Mouse (Mus musculus): ENCODE measurements around the gene Hdac7.

Hdac7 gene

GRCm38 (mm10) chr15:97766194-97766593 is 78.1 kb downstream of the Hdac7 start:
- no peak for DNase-seq

GRCm38 (mm10) chr15:97765090-97765794 is 79.1 kb downstream of the Hdac7 start:
- DNase-seq: no peak

GRCm38 (mm10) chr15:97764532-97764931 is 79.8 kb downstream of the Hdac7 start:
- no peak for DNase-seq

- no peak for DNase-seq
Observed at GRCm38 (mm10) chr15:97763256-97764049, 80.8 kb downstream of the Hdac7 start.

- DNase-seq: no peak
Observed at GRCm38 (mm10) chr15:97762733-97763132, 81.6 kb downstream of the Hdac7 start.

- DNase-seq: no peak
Observed at GRCm38 (mm10) chr15:97761438-97761837, 82.9 kb downstream of the Hdac7 start.

GRCm38 (mm10) chr15:97760952-97761351 is 83.3 kb downstream of the Hdac7 start:
- DNase-seq: no peak

GRCm38 (mm10) chr15:97760006-97760405 is 84.3 kb downstream of the Hdac7 start:
- DNase-seq: no peak

GRCm38 (mm10) chr15:97755361-97755760 is 88.9 kb downstream of the Hdac7 start:
- no peak for DNase-seq

GRCm38 (mm10) chr15:97754476-97754875 is 89.8 kb downstream of the Hdac7 start:
- no peak for DNase-seq

- no peak for DNase-seq
Observed at GRCm38 (mm10) chr15:97752491-97752890, 91.8 kb downstream of the Hdac7 start.

- peak in 1 of 2 experiments; percentile 59 for DNase-seq
Observed at GRCm38 (mm10) chr15:97751676-97752075, 92.6 kb downstream of the Hdac7 start.

GRCm38 (mm10) chr15:97750697-97751096 is 93.6 kb downstream of the Hdac7 start:
- DNase-seq: peak; percentile 73 to 84

GRCm38 (mm10) chr15:97749841-97750240 is 94.5 kb downstream of the Hdac7 start:
- peak in 1 of 2 experiments; percentile 59 for DNase-seq

- peak in 1 of 2 experiments; percentile 50 for DNase-seq
Observed at GRCm38 (mm10) chr15:97749397-97749796, 94.9 kb downstream of the Hdac7 start.

GRCm38 (mm10) chr15:97748964-97749363 is 95.3 kb downstream of the Hdac7 start:
- no peak for DNase-seq

GRCm38 (mm10) chr15:97748309-97748708 is 96.0 kb downstream of the Hdac7 start:
- peak; percentile 65 to 81 for DNase-seq

- no peak for DNase-seq
Observed at GRCm38 (mm10) chr15:97747486-97747885, 96.8 kb downstream of the Hdac7 start.

GRCm38 (mm10) chr15:97746748-97747147 is 97.6 kb downstream of the Hdac7 start:
- DNase-seq: no peak

- no peak for DNase-seq
Observed at GRCm38 (mm10) chr15:97746278-97746677, 98.0 kb downstream of the Hdac7 start.

GRCm38 (mm10) chr15:97745331-97745730 is 99.0 kb downstream of the Hdac7 start:
- peak in 1 of 2 experiments; percentile 43 for DNase-seq

- peak in 1 of 2 experiments; percentile 73 for DNase-seq
Observed at GRCm38 (mm10) chr15:97744930-97745329, 99.4 kb downstream of the Hdac7 start.

GRCm38 (mm10) chr15:97743961-97744525 is 100.3 kb downstream of the Hdac7 start:
- DNase-seq: no peak

- no peak for DNase-seq
Observed at GRCm38 (mm10) chr15:97743210-97743609, 101.1 kb downstream of the Hdac7 start.
